Comparison of ENCODE assay signal across 18 mouse cellular contexts in genomic region chr1:80166577-80166976, GRCm38 (mm10).
"Had no signal": no experiment of that assay in that cellular context is flagged by ENCODE, and none has a peak within 500 bp of the region (broad histone marks: within the 10 kb centered on the region; RNA-seq: fewer than 3 reads in every experiment).

No protein-coding gene starts in this region.

- H3K27ac ChIP-seq: midbrain, embryonic 13.5 days; midbrain, embryonic 15.5 days; neural tube, embryonic 13.5 days; neural tube, embryonic 15.5 days had no signal

- DNase-seq: lung, adult 18-20 months; lung, embryonic 14.5 days; lung, postnatal 10 days; lung, postnatal 4 days; retina, postnatal 1 day; right cerebral cortex, adult 18-20 months; right cerebral cortex, postnatal 25 days; right cerebral cortex, postnatal 4 days; spleen, adult 18-20 months; thymus, adult 18-20 months; thymus, postnatal 14 days; thymus, postnatal 36 days had no signal

- H3K4me3 ChIP-seq: megakaryocyte, embryonic 14.5 days; midbrain, embryonic 13.5 days; midbrain, embryonic 15.5 days; myocyte; neural tube, embryonic 13.5 days; neural tube, embryonic 15.5 days had no signal

- ATAC-seq: midbrain, embryonic 13.5 days; midbrain, embryonic 15.5 days had no signal
